Mouse (Mus musculus) urinary bladder, postnatal 25 days (tissue): Measurements from ENCODE around the gene Itpk1.
A peak's percentile ranks its signal among the peaks of the same experiment; 100 is the strongest.

Experiments used
- DNase-seq: peaks from one replicate; pipeline ENCODE4 v3.0.0; 2022; ENCODE audit warnings: low spot score

The Itpk1 gene

GRCm38 (mm10) chr12:102704457-102705198, at the start of gene Itpk1:
Gene Itpk1, minus strand, starts transcription at chr12:102704930.
- peak; percentile 47 for DNase-seq

DNA sequence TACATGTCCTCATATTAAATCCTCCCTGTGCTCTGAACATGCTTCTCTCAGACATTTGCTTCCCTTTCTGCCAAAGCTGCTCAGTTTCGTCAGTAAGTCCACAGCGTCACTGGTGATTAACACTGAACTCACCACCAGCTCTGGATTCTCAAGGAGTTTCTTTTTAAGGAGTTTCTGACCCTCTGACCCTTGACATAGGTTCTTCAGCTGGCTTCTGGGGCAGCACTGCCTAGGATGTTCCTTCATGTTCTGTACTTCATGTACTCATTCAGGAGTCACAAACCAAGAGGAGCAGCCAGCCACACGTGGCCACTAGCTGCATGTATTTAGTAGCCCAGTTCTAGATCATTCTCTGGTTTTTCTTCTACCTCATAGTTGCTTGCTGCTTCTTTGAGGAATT, 43.5 kb upstream of the Itpk1 start:
- DNase-seq: no peak

DNA sequence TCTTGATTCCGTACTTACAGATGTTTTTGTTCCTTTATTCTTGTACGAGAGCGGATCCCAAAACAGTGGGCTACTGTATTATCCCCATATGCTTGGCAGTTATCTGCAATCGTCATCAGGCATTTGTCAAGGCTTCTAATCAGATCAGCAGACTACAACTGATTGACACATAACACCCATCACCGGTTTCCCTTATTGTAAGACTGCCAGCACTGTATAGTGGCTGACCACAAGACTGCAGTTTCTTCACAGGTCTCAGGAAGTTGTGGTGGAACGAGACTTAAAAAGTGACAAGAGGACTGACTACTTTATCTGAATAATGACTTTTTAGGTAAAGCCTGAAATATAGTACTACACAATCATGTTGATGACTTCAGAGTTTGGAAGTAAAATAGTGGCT, 40.1 kb upstream of the Itpk1 start:
- no peak for DNase-seq

- DNase-seq: peak; percentile 80
Measured at GRCm38 (mm10) chr12:102743589-102744574, 39.2 kb upstream of the Itpk1 start, which contains the start of the genes Moap1 and Tmem251. Gene Moap1, minus strand, starts transcription at chr12:102743661. Gene Tmem251, plus strand, starts transcription at chr12:102743762.

GRCm38 (mm10) chr12:102743036-102743588, 38.4 kb upstream of the Itpk1 start:
- DNase-seq: no peak

DNA sequence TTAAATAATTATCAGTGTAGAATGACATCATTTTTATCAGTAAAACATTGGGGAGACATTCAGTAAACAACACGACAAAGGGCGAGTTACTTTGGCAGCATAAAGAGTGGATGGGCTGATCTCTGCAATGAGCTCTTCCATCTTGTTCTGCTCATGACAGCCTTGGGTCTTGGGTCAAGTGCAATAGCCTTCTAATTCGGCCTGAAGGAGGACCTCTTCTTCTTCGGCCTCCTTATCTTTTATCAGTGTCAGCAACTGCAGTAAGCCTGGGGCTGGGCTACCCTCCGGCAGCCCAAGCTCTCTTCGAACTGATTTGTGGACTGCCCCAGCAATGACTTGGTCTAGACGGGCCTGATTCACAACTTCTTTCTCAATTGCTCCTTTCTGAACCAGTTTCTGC, 37.3 kb upstream of the Itpk1 start:
- DNase-seq: no peak

GRCm38 (mm10) chr12:102740285-102740684, 35.6 kb upstream of the Itpk1 start:
- DNase-seq: no peak

DNA sequence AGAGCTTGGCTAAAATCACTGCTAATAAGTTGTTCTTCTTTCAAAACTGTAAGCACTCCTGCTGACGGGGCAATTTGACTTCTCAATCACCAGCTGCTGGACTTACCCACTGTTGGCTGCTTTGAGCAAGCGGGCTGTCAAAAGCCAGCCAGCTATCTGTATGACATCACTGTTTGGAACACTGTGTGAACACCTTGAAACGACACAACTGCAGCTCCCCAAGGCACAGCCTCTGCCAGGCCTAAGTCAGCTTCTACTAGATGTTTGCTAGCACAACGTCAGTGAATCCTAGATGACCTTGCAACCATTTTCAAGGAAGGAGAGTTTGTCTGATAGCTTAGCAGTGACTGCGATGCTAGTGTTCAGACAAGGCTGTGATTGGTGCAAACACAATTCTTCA, 34.4 kb upstream of the Itpk1 start:
- no peak for DNase-seq

GRCm38 (mm10) chr12:102733381-102733780, 28.7 kb upstream of the Itpk1 start:
- DNase-seq: peak; percentile 50

- DNase-seq: no peak
Measured at GRCm38 (mm10) chr12:102730798-102731619, 26.3 kb upstream of the Itpk1 start.

DNA sequence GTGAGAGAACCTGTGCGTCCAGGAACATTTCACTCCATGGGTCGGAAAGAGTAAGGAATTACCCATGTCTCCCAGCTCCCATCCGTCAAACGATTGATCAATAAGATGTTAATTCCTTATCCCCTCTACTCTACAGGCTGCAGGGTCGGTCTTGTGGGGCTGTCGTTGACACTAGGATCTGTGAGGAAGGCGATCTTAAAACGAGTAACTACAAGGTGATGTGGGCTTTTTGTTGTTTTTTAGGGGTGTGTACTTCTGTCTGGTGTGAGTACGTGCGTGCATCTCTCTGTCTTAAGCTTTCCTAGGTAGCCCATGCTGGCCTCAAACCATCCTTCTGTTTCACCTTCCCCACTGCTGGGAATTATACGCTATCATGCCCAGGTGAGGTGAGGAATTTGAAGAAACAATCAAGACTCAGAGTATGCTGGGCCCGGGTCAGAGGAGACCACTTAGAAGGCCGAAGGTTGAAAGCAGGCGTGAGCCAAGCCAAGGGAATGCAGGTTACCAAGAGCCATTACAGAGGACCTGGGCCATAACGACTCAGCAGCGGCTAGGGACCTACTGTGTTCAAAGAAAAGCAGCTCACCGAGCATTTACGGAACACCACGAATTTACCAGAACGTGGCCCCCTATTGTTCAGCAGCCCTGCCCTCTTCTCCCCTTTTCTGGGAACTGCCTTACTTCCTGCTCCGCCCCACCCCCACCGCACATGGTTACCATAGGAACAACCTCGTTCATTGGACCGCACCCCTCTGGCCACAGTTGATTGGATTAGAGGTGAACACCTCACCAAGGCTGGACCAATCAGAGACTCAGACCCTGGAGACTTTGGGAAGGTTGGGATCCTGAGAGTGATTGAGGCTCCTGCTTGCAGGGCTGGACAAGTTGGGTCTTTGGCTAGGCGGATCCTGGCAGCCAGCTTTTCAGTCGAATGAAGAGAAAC, 25.4 kb upstream of the Itpk1 start:
- peak; percentile 26 for DNase-seq

GRCm38 (mm10) chr12:102725761-102726175, 21.0 kb upstream of the Itpk1 start:
- DNase-seq: no peak

DNA sequence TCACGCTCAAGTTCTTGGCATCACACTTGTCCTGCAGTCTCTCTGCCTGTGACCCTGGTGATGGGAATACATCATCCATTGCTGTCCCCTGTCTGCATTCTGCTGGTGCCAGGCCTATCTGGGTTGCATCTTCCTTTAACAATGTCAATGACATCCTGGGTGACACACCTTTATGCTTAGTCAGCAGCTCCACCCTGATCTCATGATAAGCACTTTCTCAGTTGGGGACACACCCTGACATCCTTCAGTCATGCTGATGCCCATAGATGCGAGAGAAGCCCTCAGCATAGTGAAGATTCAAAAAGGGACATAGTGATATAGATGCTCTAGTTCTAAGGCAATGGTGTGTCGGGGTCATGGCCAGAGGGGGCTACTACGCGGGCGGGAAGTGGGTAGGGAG, 20.4 kb upstream of the Itpk1 start:
- DNase-seq: no peak

GRCm38 (mm10) chr12:102723861-102724260, 19.1 kb upstream of the Itpk1 start:
- DNase-seq: no peak

DNA sequence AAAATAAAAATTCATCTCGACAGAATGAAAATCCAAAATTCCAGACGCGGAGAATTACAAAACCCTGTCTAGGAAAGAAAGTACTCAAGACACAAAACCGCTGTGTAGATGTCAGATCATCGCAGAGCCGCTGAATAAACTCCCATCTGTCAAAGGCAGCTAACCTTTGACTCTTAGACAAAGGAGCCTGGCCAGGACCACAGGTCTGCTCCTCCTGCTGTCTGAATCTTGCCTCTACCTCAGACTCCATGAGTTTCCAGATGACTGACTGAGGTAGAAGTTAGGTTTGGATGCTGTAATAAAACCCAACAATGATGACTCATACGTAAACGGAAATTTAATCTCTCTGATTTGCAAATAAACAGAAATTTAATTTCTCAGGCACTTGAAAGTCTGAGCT, 18.2 kb upstream of the Itpk1 start:
- no peak for DNase-seq

DNA sequence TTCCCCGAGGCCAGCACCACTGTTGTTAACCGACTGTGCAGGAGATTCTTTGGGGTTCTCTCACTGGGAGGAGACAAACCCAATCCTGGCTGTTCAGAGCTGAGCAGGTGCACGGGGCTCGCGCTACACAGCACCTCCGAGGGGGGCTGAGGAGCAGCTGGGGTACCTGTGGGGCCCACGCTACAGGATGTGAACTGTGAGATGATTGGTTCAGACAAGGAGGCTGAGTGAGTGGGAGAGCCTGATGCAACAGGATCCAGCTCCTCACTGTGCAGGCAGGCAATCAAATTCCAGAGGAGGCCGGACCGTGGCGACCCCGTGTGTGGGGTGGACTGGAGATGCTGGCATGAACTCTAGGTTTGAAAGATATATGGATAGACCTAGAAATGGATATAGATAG, 17.7 kb upstream of the Itpk1 start:
- no peak for DNase-seq

DNA sequence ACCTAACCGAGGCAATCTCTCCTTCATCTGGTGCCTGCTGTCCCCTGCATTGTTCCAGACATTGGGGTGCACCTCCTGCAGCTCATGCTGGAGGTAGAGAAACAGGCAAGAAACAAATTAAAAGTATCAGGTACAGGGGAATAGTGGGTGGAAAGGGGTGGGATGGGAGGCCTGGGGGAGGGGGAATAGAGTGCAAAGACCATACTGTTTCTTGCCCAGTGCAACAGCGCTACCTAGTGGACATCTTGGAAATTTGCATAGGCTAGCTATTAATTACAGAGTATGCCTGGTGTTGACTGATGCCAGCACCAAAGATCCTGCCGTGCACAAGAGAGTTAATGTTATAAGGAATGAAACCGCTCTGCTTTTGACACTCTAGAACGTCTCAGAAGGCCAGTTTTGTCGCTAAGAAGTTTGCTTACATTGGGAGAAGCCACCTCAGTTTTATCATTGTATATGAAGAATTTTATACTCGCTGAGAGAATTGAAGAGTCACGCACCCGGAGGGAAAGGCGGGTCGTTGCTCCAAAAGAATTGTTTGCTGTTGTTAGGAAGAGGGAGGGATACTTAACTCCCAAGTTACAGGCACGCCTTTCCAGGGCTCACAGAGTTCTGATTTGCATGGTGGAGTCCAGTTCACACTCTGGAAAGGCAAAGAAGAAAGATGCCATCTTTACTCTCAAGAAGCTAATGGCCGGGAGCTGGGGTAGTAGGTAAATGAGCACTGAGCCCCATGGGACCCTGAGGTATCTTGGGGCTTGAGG, 15.0 kb upstream of the Itpk1 start:
- peak; percentile 34 for DNase-seq

DNA sequence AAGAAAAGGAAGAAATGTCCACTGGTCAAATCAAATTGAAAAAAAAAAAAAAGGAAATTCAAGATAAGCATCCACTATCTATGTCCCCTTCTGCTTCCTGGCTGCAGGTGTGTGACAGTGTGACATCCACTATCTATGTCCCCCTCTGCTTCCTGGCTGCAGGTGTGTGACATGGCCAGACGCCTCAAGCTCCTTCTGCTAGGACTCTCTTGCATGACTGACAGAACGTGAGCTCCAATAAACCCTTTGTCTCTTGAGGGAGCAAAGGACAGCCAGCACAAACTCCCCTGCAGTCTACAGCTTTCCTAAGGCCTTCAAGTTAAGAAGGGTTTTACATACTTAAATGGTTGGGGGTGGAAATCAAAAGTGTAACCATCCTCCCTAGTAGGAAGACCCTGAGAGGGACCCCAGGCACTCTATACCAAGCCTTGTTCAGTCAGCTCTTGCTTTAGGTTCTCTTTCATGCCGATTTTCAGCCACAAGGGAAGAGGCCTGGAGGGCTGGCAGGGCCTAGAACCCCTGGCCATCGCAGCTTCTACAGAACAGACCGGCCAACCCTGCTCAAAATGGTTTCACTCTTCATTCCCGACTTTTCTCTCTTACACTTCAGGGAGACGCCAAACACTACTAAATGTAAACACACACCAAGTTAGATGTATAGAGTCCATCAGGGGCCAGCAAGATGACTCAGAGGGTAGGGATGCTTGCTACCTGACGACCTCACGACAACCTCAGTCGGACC, 10.1 kb upstream of the Itpk1 start:
- DNase-seq: no peak

DNA sequence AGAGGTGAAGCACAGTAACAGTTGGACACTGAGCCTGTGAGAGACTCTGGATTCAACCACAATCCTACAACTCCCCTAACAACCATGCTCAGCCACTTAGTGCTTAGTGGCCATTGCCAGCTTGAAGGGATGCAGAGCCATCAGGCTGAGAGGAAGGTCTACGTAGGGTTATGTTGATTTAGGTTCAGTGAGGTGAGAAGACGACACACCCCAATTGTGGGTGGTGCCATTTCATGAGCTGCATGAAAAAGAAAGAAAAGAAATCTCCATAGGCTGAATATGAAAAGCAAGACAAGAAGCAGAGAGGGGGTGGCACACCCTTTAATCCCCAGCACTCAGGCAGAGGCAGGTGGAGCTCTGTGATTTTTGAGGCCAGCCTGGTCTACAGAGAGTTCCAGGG, 9.4 kb upstream of the Itpk1 start:
- no peak for DNase-seq
